Mouse (Mus musculus) lung, postnatal 0 days (tissue): ENCODE measurements around the gene C1qtnf1.

Source experiments
- CTCF ChIP-seq: IDR thresholded peaks from 2 replicates; pipeline ENCODE4 v1.5.1; 2016; ENCODE audit warnings: antibody characterized with exemption, mild to moderate bottlenecking
- EP300 ChIP-seq: IDR thresholded peaks from 2 replicates; pipeline ENCODE4 v1.6.1; 2016; ENCODE audit warnings: antibody characterized with exemption, mild to moderate bottlenecking, control low read depth

DNA sequence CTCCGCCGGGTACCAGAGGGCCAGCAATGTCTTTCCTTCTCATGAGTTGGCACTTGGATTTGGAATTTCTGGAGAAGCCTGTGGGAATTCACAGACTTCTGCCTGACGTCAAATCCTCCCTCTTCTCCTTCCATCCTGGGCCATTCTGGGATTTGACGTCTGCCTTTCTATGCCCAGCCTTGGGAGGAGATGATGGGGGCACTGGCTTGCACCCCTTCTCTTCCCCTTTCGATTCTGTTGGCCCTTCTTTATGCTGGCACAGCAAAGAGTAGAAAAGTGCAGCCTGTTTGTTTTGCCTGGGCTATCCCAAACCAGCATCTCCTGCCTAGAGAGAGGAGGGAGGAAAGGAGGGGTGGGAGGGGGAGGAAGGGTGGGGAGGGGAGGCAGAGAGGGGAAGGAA lies 1.2 kb upstream of the C1qtnf1 start:
- TF ChIP-seq CTCF, result no peak
- TF ChIP-seq EP300, result no peak
